Mouse (Mus musculus): ENCODE measurements around the gene Rufy4.

GRCm38 (mm10) chr1:74130883-74131659 lies 5.7 kb downstream of the Rufy4 start:
- TF ChIP-seq POLR2A (IDR thresholded peaks at IDR 0.05; ENCODE audit: insufficient read length, low read depth) (no peak), MYOD1 (IDR thresholded peaks at IDR 0.05; ENCODE audit: control insufficient read depth in 1 of 3, insufficient read length in 2 of 3, low read depth in 2 of 3) (no peak), USF1 (IDR thresholded peaks at IDR 0.05; ENCODE audit: low read depth) (no peak)
